Comparison of ENCODE assay signal across 8 mouse cellular contexts in the genomic region with DNA sequence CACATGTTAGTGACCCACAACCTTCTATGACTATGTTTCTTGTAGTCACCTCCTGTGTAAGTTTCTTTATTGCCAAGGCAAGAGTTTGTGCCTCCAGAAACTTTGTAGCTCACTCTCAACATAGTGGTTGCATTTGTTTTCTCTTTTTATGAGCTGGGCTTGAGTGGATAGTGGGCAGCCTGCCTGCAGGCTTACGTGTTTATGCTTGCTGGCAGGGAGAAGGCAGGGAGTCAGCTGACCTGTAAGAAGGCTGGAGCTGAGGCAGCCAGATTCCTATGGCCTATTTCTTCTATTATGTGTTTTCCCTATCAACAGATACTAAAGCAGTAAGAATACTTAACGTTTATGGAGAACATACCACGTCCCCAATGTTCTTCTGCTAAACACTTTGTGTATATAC.
A peak's percentile ranks its signal among the peaks of the same experiment; 100 is the strongest.
DNase-seq lines count a peak whose midpoint lies in the region; ATAC-seq and TF ChIP-seq lines count a peak whose summit lies in the region.

No protein-coding gene starts in this region.

- peak; percentile 50 to 81 for DNase-seq in adrenal gland, adult (ENCODE audit: inconsistent age in 2 of 2, low spot score in 1 of 2)
- DNase-seq in adrenal gland, adult 18-20 months (ENCODE audit: low spot score in 2 of 2) = no peak
- DNase-seq in adrenal gland, postnatal 10 days = peak; percentile 73
- peak; percentile 44 to 45 for DNase-seq in heart, postnatal 36 days
- DNase-seq in lung, postnatal 0 days (ENCODE audit: low spot score) = peak; percentile 62
- no peak for DNase-seq in right cerebral cortex, postnatal 25 days
- DNase-seq in layer of hippocampus, adult 8-10 months (ENCODE audit: low spot score in 2 of 2) = no peak
- no peak for DNase-seq in liver, embryonic 11.5 days (ENCODE audit: low spot score)

- no peak for TF ChIP-seq CTCF in lung, postnatal 0 days (IDR thresholded peaks at IDR 0.05)

- H3K4me1 ChIP-seq in lung, postnatal 0 days (ENCODE audit: insufficient read depth, low read depth, low read length) = no peaks in the 10 kb centered on the region
- no peaks in the 10 kb centered on the region for H3K4me1 ChIP-seq in liver, embryonic 11.5 days (replicated peaks; ENCODE audit: control insufficient read depth, insufficient read depth, low read length)

- no peak overlapping the region for H3K4me3 ChIP-seq in lung, postnatal 0 days (ENCODE audit: low read depth, low read length)
- no peak overlapping the region for H3K4me3 ChIP-seq in liver, embryonic 11.5 days (ENCODE audit: low read depth, low read length)

- intact Hi-C loops in heart, postnatal 36 days (cut with DNase I) = loop anchor here (5.0 kb wide), 1 partner anchor 39 kb away; no protein-coding TSS in a partner anchor

- TF ChIP-seq EP300 in lung, postnatal 0 days (IDR thresholded peaks at IDR 0.05) = no peak

- H3K36me3 ChIP-seq in lung, postnatal 0 days (ENCODE audit: insufficient read depth, low read length) = no peaks in the 10 kb centered on the region; the same call in 1 of the 2 replicates
- H3K36me3 ChIP-seq in liver, embryonic 11.5 days (ENCODE audit: control insufficient read depth, insufficient read depth, low read length) = no peaks in the 10 kb centered on the region

- H3K4me2 ChIP-seq in lung, postnatal 0 days (replicated peaks; ENCODE audit: low read depth, low read length) = no peak overlapping the region
- no peak overlapping the region for H3K4me2 ChIP-seq in liver, embryonic 11.5 days

- no peak overlapping the region for H3K27ac ChIP-seq in lung, postnatal 0 days (ENCODE audit: low read length)
- no peak overlapping the region for H3K27ac ChIP-seq in liver, embryonic 11.5 days (ENCODE audit: low read depth, low read length)

- H3K9me3 ChIP-seq in lung, postnatal 0 days (ENCODE audit: low read length) = no peaks in the 10 kb centered on the region
- no peaks in the 10 kb centered on the region for H3K9me3 ChIP-seq in liver, embryonic 11.5 days (ENCODE audit: control insufficient read depth, low read length)

- H3K9ac ChIP-seq in lung, postnatal 0 days (replicated peaks; ENCODE audit: low read depth) = no peak overlapping the region
- no peak overlapping the region for H3K9ac ChIP-seq in liver, embryonic 11.5 days (ENCODE audit: low read depth, low read length)

- ATAC-seq in lung, postnatal 0 days = peak; percentile 76
- ATAC-seq in liver, embryonic 11.5 days (replicated peaks; ENCODE audit: low FRiP score) = no peak

- H3K27me3 ChIP-seq in lung, postnatal 0 days (replicated peaks; ENCODE audit: insufficient read depth, low read length) = no peaks in the 10 kb centered on the region
- no peaks in the 10 kb centered on the region for H3K27me3 ChIP-seq in liver, embryonic 11.5 days (replicated peaks; ENCODE audit: control insufficient read depth, insufficient read depth, low read length)

- WGBS in lung, postnatal 0 days = 54% methylated on average over 3 of the region's 3 CpGs
- 74% methylated on average over 3 of the region's 3 CpGs for WGBS in liver, embryonic 11.5 days

Comparison
In these comparisons a context has a peak if more than half of its experiments do, and no peak if none do; other contexts are left out.
1. DNase-seq: peak in adrenal gland, adult (2 of 2), adrenal gland, postnatal 10 days (single experiment), heart, postnatal 36 days (2 of 2) and lung, postnatal 0 days (single experiment); none in adrenal gland, adult 18-20 months (0 of 2), right cerebral cortex, postnatal 25 days (single experiment), layer of hippocampus, adult 8-10 months (0 of 2) and liver, embryonic 11.5 days (single experiment).